Mouse (Mus musculus): ENCODE data around the gene Epb41l5. TPM values are rescaled to one million over a fixed set of nuclear protein-coding genes. Genes with fewer than 3 reads are reported as not detected.

Epb41l5 gene
- polyA plus RNA-seq, 1 experiment from 2014 or later = 80.2 TPM

GRCm38 (mm10) chr1:119505951-119506350 lies 142.8 kb downstream of the Epb41l5 start:
- Histone ChIP-seq H3K9me3 (ENCODE audit: control insufficient read depth, low read length) (no peaks in the 10 kb centered on the region), H3K27me3 (ENCODE audit: control insufficient read depth, insufficient read depth, low read length) (no peaks in the 10 kb centered on the region), H3K36me3 (ENCODE audit: control insufficient read depth, insufficient read depth, low read length) (no peaks in the 10 kb centered on the region), H3K9ac (ENCODE audit: low read depth, low read length) (no peak overlapping the region), H3K4me3 (ENCODE audit: low read length) (no peak overlapping the region), H3K4me2 (replicated peaks; ENCODE audit: low read depth, low read length) (no peak overlapping the region), H3K27ac (ENCODE audit: low read depth, low read length) (no peak overlapping the region), H3K4me1 (ENCODE audit: control insufficient read depth, insufficient read depth, low read length) (peaks cover 26% of the 10 kb centered on the region; the same call in 1 of the 2 replicates)
- ATAC-seq (ENCODE audit: low FRiP score, low TSS enrichment) = no peak
- WGBS = 92% methylated on average over 3 of the region's 3 CpGs

DNA sequence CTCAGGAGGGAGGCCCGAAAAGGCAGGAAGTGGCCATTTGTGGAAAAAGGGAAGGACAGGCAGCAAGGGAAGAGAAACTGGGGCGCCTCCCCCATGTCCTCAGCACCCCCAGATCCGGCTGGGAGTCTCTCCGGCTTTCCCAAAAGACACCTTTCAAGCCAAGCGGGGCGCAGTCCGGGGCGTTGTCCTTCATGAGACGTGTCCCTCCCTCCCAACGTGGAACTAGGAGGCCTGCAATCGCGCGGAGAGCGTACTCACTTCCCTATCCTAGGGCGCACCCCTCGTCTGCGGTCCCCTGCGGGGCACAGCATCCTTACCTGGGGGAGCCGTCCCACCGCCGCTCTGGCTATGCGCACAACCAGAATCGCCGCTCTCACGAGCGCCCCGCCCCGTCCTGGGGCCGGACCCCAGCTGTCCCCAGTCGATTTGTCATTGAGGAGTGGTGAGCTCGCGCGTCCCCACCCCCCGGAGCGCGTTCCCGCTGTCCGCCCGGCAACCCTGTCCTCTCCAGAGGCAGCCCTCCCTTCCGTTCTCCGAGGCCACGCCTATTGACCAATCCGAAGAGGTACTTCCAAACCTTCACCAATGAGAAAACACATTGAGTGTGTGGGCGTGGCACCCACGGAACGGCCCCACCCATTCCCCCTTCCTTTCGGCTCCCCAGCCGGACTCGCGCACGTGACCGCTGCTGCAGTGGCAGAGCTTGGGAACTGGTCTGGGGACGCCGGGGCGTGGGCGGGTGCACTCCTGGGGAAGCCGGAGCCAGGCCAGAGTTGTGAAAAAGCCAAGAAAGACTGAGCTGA lies 144.3 kb downstream of the Epb41l5 start, which contains the start of gene Ralb:
Gene Ralb, minus strand, starts transcription at position 535 of the 803 bp plus-strand sequence.
- Histone ChIP-seq H3K27me3 (ENCODE audit: control insufficient read depth, insufficient read depth, low read length) (no peaks in the 10 kb centered on the region), H3K9me3 (ENCODE audit: control insufficient read depth, low read length) (no peaks in the 10 kb centered on the region), H3K36me3 (ENCODE audit: control insufficient read depth, insufficient read depth, low read length) (no peaks in the 10 kb centered on the region), H3K4me2 (replicated peaks; ENCODE audit: low read depth, low read length) (peak within 1 kb of the TSS; percentile 65), H3K27ac (ENCODE audit: low read depth, low read length) (peak within 1 kb of the TSS; percentile 74; the same call in 1 of the 2 replicates), H3K9ac (ENCODE audit: low read depth, low read length) (peak within 1 kb of the TSS; percentile 65), H3K4me3 (ENCODE audit: low read length) (peak within 1 kb of the TSS; percentile 73), H3K4me1 (ENCODE audit: control insufficient read depth, insufficient read depth, low read length) (peaks cover 25% of the 10 kb centered on the region; the same call in 1 of the 2 replicates)
- peak; percentile 98 for ATAC-seq (ENCODE audit: low FRiP score, low TSS enrichment)
- under 1% methylated on average over 57 of the region's 57 CpGs for WGBS

GRCm38 (mm10) chr1:119503808-119504207 lies 145.0 kb downstream of the Epb41l5 start:
- ATAC-seq (ENCODE audit: low FRiP score, low TSS enrichment) = no peak
- H3K9me3 ChIP-seq (ENCODE audit: control insufficient read depth, low read length) = no peaks in the 10 kb centered on the region
- H3K36me3 ChIP-seq (ENCODE audit: control insufficient read depth, insufficient read depth, low read length) = no peaks in the 10 kb centered on the region
- H3K27me3 ChIP-seq (ENCODE audit: control insufficient read depth, insufficient read depth, low read length) = no peaks in the 10 kb centered on the region
- H3K4me1 ChIP-seq (ENCODE audit: control insufficient read depth, insufficient read depth, low read length) = peaks cover 28% of the 10 kb centered on the region; the same call in 1 of the 2 replicates
- peak overlapping the region; percentile 13; the same call in 1 of the 2 replicates for H3K27ac ChIP-seq (ENCODE audit: low read depth, low read length)
- 6% methylated on average over 5 of the region's 5 CpGs for WGBS
- H3K4me2 ChIP-seq (replicated peaks; ENCODE audit: low read depth, low read length) = peak overlapping the region; percentile 65
- H3K4me3 ChIP-seq (ENCODE audit: low read length) = peak overlapping the region; percentile 73
- H3K9ac ChIP-seq (ENCODE audit: low read depth, low read length) = peak overlapping the region; percentile 65

DNA sequence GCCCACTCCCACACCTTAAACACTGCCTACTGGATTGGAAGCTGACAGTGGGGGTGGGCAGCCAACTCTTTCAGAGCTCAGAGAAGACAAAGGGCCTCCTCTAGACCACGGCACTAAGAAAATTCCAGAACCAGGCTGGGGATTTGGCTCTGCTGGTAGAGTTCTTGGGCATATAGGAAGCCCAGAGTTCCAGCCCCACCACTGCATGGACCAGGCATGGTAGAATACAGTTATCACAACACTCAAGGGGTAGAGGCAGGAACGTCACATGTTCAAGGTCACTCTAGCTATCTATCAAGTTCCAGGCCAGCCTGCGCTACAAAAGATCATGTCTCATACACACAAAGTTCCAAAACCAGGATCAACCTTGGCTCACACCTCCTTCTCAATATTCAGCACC lies 145.6 kb downstream of the Epb41l5 start:
- no peaks in the 10 kb centered on the region for H3K9me3 ChIP-seq (ENCODE audit: control insufficient read depth, low read length)
- H3K36me3 ChIP-seq (ENCODE audit: control insufficient read depth, insufficient read depth, low read length) = no peaks in the 10 kb centered on the region
- WGBS = 72% methylated on average over 3 of the region's 3 CpGs
- H3K27me3 ChIP-seq (ENCODE audit: control insufficient read depth, insufficient read depth, low read length) = no peaks in the 10 kb centered on the region
- H3K4me3 ChIP-seq (ENCODE audit: low read length) = peak overlapping the region; percentile 73
- H3K4me2 ChIP-seq (replicated peaks; ENCODE audit: low read depth, low read length) = peak overlapping the region; percentile 65
- H3K27ac ChIP-seq (ENCODE audit: low read depth, low read length) = no peak overlapping the region
- peaks cover 30% of the 10 kb centered on the region; the same call in 1 of the 2 replicates for H3K4me1 ChIP-seq (ENCODE audit: control insufficient read depth, insufficient read depth, low read length)
- ATAC-seq (ENCODE audit: low FRiP score, low TSS enrichment) = no peak
- H3K9ac ChIP-seq (ENCODE audit: low read depth, low read length) = peak overlapping the region; percentile 65; the same call in 1 of the 2 replicates

DNA sequence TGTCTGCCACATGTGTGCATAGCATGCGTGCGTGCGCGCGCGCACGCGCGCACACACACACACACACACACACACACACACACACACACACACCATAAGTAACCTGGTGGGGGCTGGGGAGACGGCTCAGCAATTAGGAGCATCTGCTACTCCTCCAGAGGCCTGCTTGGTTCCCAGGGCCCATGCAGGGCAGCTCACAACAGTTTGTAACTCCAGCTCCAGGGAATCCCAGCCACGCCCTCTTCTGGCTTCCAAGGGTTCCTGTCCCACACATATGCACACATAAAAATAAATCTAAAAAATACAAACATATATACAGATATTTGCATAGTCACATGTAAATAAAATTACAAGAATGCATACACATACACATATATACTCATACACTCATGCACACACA lies 146.1 kb downstream of the Epb41l5 start:
- Histone ChIP-seq H3K27me3 (ENCODE audit: control insufficient read depth, insufficient read depth, low read length) (no peaks in the 10 kb centered on the region), H3K36me3 (ENCODE audit: control insufficient read depth, insufficient read depth, low read length) (no peaks in the 10 kb centered on the region), H3K4me1 (ENCODE audit: control insufficient read depth, insufficient read depth, low read length) (peaks cover 30% of the 10 kb centered on the region; the same call in 1 of the 2 replicates), H3K9ac (ENCODE audit: low read depth, low read length) (peak overlapping the region; percentile 65; the same call in 1 of the 2 replicates), H3K4me3 (ENCODE audit: low read length) (peak overlapping the region; percentile 73; the same call in 1 of the 2 replicates), H3K9me3 (ENCODE audit: control insufficient read depth, low read length) (no peaks in the 10 kb centered on the region), H3K4me2 (replicated peaks; ENCODE audit: low read depth, low read length) (peak overlapping the region; percentile 65), H3K27ac (ENCODE audit: low read depth, low read length) (no peak overlapping the region)
- WGBS = 94% methylated on average over 11 of the region's 11 CpGs
- ATAC-seq (ENCODE audit: low FRiP score, low TSS enrichment) = no peak

DNA sequence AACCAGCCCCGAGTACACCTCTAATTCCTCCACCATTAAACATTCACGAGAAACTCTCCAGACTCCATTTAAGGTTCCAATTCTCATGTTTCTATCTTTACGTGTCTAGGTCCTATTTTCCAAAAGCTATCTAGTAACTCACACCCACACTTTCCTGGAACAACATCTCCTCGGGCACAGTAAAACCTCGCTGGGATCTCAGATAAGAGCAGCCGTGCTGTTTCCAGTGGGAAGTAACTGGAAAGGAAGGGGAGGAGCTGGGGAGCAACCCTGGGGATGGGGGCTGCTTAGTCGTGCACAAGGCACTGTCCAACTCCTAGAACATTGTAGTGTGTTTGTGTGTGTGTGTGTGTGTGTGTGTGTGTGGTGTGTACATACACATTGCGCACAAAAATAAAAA lies 146.9 kb downstream of the Epb41l5 start:
- no peaks in the 10 kb centered on the region for H3K9me3 ChIP-seq (ENCODE audit: control insufficient read depth, low read length)
- no peak overlapping the region for H3K27ac ChIP-seq (ENCODE audit: low read depth, low read length)
- H3K4me1 ChIP-seq (ENCODE audit: control insufficient read depth, insufficient read depth, low read length) = peaks cover 33% of the 10 kb centered on the region; the same call in 1 of the 2 replicates
- H3K27me3 ChIP-seq (ENCODE audit: control insufficient read depth, insufficient read depth, low read length) = no peaks in the 10 kb centered on the region
- no peak overlapping the region for H3K4me3 ChIP-seq (ENCODE audit: low read length)
- H3K4me2 ChIP-seq (replicated peaks; ENCODE audit: low read depth, low read length) = no peak overlapping the region
- H3K9ac ChIP-seq (ENCODE audit: low read depth, low read length) = no peak overlapping the region
- ATAC-seq (ENCODE audit: low FRiP score, low TSS enrichment) = no peak
- WGBS = 69% methylated on average over 8 of the region's 8 CpGs
- no peaks in the 10 kb centered on the region for H3K36me3 ChIP-seq (ENCODE audit: control insufficient read depth, insufficient read depth, low read length)

DNA sequence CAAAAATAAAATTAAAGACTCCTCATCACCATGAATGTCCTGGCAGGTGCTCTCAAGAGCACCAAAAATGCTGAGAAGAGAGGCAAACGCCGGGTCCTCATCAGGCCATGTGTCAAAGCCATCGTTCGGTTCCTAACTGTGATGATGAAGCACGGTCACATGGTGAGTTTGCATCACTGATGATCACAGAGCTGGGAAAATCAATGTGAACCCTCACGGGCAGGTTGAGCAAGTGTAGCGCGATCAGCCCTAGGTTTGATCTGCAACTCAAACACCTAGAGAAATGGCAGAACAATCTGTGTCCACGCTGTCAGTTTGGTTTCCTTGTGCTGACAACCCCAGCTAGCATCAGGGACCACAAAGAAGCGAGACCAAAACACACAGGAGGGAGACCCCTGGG lies 149.3 kb downstream of the Epb41l5 start:
- Histone ChIP-seq H3K4me2 (replicated peaks; ENCODE audit: low read depth, low read length) (no peak overlapping the region), H3K36me3 (ENCODE audit: control insufficient read depth, insufficient read depth, low read length) (no peaks in the 10 kb centered on the region), H3K4me1 (ENCODE audit: control insufficient read depth, insufficient read depth, low read length) (peaks cover 22% of the 10 kb centered on the region; the same call in 1 of the 2 replicates), H3K9me3 (ENCODE audit: control insufficient read depth, low read length) (no peaks in the 10 kb centered on the region), H3K9ac (ENCODE audit: low read depth, low read length) (no peak overlapping the region), H3K4me3 (ENCODE audit: low read length) (no peak overlapping the region), H3K27ac (ENCODE audit: low read depth, low read length) (no peak overlapping the region), H3K27me3 (ENCODE audit: control insufficient read depth, insufficient read depth, low read length) (no peaks in the 10 kb centered on the region)
- WGBS = 91% methylated on average over 10 of the region's 10 CpGs
- no peak for ATAC-seq (ENCODE audit: low FRiP score, low TSS enrichment)

DNA sequence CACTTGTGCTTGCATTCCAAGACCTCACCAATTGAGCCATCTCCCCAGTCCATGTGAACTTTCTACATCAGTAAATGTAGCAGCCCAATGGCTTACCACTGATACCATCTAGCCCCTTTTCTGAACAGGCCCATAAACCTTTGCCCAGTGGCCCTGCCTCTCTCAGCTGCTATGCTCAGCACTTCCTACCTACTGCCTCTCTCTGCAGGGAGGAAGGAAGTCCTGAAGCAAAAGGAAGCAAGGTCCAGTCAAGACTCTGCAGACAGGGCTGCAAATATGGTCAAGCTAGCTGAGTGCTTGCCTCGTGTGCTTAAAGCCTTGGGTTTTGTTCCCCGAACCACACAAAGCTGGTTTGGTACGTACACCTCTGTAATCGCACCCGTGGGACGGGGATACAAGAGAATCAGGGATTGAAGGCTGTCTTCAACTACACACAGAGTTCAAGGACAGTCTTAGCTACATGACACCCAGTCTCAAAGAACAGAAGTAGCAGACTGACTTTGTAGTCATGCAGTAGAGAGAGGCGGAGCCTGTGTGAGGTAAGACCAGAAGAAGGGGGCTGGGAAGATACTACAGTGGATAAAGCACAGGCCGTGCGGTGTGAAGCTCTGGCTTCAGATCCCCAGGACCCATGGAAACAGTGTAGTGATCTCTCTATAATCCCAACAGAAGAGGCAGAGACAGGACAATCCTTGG lies 150.1 kb downstream of the Epb41l5 start:
- no peak for ATAC-seq (ENCODE audit: low FRiP score, low TSS enrichment)
- no peak overlapping the region for H3K9ac ChIP-seq (ENCODE audit: low read depth, low read length)
- H3K4me1 ChIP-seq (ENCODE audit: control insufficient read depth, insufficient read depth, low read length) = peaks cover 21% of the 10 kb centered on the region; the same call in 1 of the 2 replicates
- H3K36me3 ChIP-seq (ENCODE audit: control insufficient read depth, insufficient read depth, low read length) = no peaks in the 10 kb centered on the region
- H3K4me2 ChIP-seq (replicated peaks; ENCODE audit: low read depth, low read length) = no peak overlapping the region
- 79% methylated on average over 9 of the region's 9 CpGs for WGBS
- H3K9me3 ChIP-seq (ENCODE audit: control insufficient read depth, low read length) = no peaks in the 10 kb centered on the region
- H3K27ac ChIP-seq (ENCODE audit: low read depth, low read length) = peak overlapping the region; percentile 4; the same call in 1 of the 2 replicates
- H3K4me3 ChIP-seq (ENCODE audit: low read length) = no peak overlapping the region
- no peaks in the 10 kb centered on the region for H3K27me3 ChIP-seq (ENCODE audit: control insufficient read depth, insufficient read depth, low read length)

All from kidney, embryonic 14.5 days (tissue).